Mouse (Mus musculus): Measurements from ENCODE around the gene Yars. TPM values are rescaled to one million over a fixed set of nuclear protein-coding genes. Genes with fewer than 3 reads are reported as not detected.

Yars gene
- polyA plus RNA-seq, 1 experiment from 2014 or later: 78.3 TPM

GRCm38 (mm10) chr4:129221097-129222010, 31.8 kb downstream of the Yars start:
- DNase-seq (ENCODE audit: low spot score): no peak
- H3K4me1 ChIP-seq (ENCODE audit: control insufficient read depth, insufficient read depth, low read length): peaks cover 41% of the 10 kb centered on the region
- no peak for ATAC-seq (ENCODE audit: low read depth)
- H3K4me3 ChIP-seq (ENCODE audit: low read depth, low read length): no peak overlapping the region
- 77% methylated on average over 23 of the region's 23 CpGs for WGBS
- no peak overlapping the region for H3K27ac ChIP-seq (replicated peaks; ENCODE audit: low read depth, low read length)
- H3K27me3 ChIP-seq (replicated peaks; ENCODE audit: control insufficient read depth, insufficient read depth, low read length): no peaks in the 10 kb centered on the region
- peaks cover 79% of the 10 kb centered on the region for H3K36me3 ChIP-seq (ENCODE audit: control insufficient read depth, insufficient read depth, low read length)
- H3K9ac ChIP-seq (ENCODE audit: low read depth, low read length): no peak overlapping the region
- H3K9me3 ChIP-seq (ENCODE audit: control insufficient read depth, low read length): no peaks in the 10 kb centered on the region
- H3K4me2 ChIP-seq (ENCODE audit: low read depth, low read length): no peak overlapping the region

- ATAC-seq (ENCODE audit: low read depth) (no peak), DNase-seq (ENCODE audit: low spot score) (no peak)
- H3K4me3 ChIP-seq (ENCODE audit: low read depth, low read length): no peak overlapping the region
- H3K27me3 ChIP-seq (replicated peaks; ENCODE audit: control insufficient read depth, insufficient read depth, low read length): no peaks in the 10 kb centered on the region
- no peaks in the 10 kb centered on the region for H3K9me3 ChIP-seq (ENCODE audit: control insufficient read depth, low read length)
- peaks cover 50% of the 10 kb centered on the region for H3K4me1 ChIP-seq (ENCODE audit: control insufficient read depth, insufficient read depth, low read length)
- no peak overlapping the region for H3K27ac ChIP-seq (replicated peaks; ENCODE audit: low read depth, low read length)
- WGBS: 79% methylated on average over 28 of the region's 31 CpGs
- peaks cover 69% of the 10 kb centered on the region for H3K36me3 ChIP-seq (ENCODE audit: control insufficient read depth, insufficient read depth, low read length)
- no peak overlapping the region for H3K4me2 ChIP-seq (ENCODE audit: low read depth, low read length)
- no peak overlapping the region for H3K9ac ChIP-seq (ENCODE audit: low read depth, low read length)
Measured at GRCm38 (mm10) chr4:129222019-129222925, 32.7 kb downstream of the Yars start.

DNA sequence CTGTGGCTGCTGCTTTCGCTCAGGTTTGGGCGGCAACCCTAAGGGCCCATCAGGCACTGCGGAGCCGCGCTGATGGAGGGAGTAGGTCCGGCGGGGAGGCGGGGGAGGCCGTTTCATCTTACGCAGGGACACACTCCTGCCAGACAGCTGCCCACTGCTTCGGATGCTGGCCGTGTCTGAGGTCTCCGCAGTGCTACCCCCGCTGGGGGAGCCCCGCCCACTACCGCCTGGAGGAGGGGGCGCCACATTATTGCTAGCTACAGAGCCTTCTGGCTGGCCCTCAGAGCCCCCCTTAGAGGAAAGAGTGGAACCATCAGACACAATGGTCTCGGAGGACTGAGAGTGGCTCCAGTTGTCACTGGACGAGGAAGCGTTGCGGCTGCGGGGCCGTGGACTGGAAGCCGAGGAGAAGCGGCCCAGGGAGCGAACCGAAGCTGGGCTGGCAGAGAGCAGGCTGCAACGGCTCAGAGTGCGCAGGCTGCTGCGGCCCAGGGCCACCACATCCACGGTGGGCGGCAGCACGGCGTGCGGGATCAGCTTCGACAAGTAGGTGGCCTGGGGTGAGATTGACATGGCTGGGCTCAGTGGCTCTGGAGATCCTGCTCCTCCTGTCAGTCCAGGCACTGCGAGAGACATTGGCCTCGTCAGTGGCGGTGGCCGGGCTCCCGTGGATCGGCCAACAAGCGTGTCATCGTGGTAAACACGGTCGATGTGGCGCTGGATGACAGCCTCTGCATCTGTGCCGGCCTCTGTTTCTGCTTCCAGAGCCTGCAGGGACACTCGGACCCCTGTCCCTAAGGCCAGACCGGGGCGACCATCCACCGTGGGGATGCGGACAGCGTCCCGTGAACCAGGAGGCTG, 34.1 kb downstream of the Yars start:
- Histone ChIP-seq H3K4me2 (ENCODE audit: low read depth, low read length) (peak overlapping the region; percentile 52), H3K9ac (ENCODE audit: low read depth, low read length) (peak overlapping the region; percentile 48), H3K27me3 (replicated peaks; ENCODE audit: control insufficient read depth, insufficient read depth, low read length) (no peaks in the 10 kb centered on the region), H3K27ac (replicated peaks; ENCODE audit: low read depth, low read length) (no peak overlapping the region), H3K9me3 (ENCODE audit: control insufficient read depth, low read length) (no peaks in the 10 kb centered on the region), H3K4me1 (ENCODE audit: control insufficient read depth, insufficient read depth, low read length) (peaks cover 58% of the 10 kb centered on the region), H3K36me3 (ENCODE audit: control insufficient read depth, insufficient read depth, low read length) (peaks cover 57% of the 10 kb centered on the region), H3K4me3 (ENCODE audit: low read depth, low read length) (peak overlapping the region; percentile 13)
- ATAC-seq (ENCODE audit: low read depth): peak; percentile 14; the same call in 1 of the 2 replicates
- DNase-seq (ENCODE audit: low spot score): peak; percentile 57
- WGBS: 37% methylated on average over 47 of the region's 55 CpGs

DNA sequence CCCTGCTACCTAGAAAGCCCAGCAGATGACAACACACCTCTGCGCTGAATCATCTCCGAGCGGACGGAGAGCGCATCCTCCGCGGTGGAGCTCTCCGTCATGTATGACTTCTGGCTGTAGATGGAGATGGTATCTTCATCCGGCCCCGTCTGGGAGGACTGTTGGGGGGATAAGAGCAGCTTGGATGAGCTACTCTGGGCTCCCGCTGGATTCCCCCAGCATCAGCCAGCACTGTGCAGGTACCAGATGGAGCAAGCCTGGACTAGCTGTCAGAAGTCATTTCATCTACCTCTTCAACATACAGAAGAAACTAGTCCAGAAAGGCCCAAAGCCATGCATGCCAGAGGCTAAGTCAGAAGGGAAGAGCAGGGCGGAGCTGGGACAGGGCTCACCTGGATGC, 35.8 kb downstream of the Yars start:
- H3K4me3 ChIP-seq (ENCODE audit: low read depth, low read length): no peak overlapping the region
- H3K36me3 ChIP-seq (ENCODE audit: control insufficient read depth, insufficient read depth, low read length): peaks cover 40% of the 10 kb centered on the region
- WGBS: 94% methylated on average over 12 of the region's 12 CpGs
- ATAC-seq (ENCODE audit: low read depth): no peak
- no peaks in the 10 kb centered on the region for H3K9me3 ChIP-seq (ENCODE audit: control insufficient read depth, low read length)
- no peak for DNase-seq (ENCODE audit: low spot score)
- H3K4me1 ChIP-seq (ENCODE audit: control insufficient read depth, insufficient read depth, low read length): peaks cover 45% of the 10 kb centered on the region
- no peaks in the 10 kb centered on the region for H3K27me3 ChIP-seq (replicated peaks; ENCODE audit: control insufficient read depth, insufficient read depth, low read length)
- H3K27ac ChIP-seq (replicated peaks; ENCODE audit: low read depth, low read length): no peak overlapping the region
- no peak overlapping the region for H3K4me2 ChIP-seq (ENCODE audit: low read depth, low read length)
- H3K9ac ChIP-seq (ENCODE audit: low read depth, low read length): no peak overlapping the region

DNA sequence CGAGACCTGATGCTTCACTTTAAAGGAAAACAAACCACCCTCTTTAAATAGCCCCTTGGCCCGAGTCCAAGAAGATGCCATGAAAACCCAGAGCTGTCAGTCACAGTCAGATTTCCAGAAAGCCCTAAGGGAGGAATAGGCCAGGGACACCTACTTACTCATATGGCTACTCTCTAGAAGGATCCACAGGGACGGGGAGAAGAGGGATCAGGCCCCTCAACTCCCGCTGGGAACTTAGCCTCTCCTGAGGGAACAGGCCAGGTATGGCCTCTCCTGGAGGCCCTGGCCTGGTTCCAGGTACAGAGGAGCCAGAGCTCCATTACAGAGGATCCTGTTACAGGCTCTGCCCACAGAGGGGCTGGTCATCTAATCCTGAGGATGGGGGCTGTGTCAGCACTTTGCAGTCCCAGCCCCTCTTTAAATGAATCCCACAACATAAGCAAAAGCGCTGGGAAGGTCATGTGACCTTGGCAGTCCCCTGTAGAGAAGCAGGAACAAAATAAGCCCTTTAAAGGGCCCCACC, 36.9 kb downstream of the Yars start:
- ATAC-seq (ENCODE audit: low read depth) (peak; percentile 59), DNase-seq (ENCODE audit: low spot score) (peak; percentile 77)
- 10% methylated on average over 5 of the region's 5 CpGs for WGBS
- 0 out of 2 replicates have a peak overlapping the region, but pooled peaks have one; percentile 22 for H3K9ac ChIP-seq (ENCODE audit: low read depth, low read length)
- no peaks in the 10 kb centered on the region for H3K9me3 ChIP-seq (ENCODE audit: control insufficient read depth, low read length)
- H3K4me3 ChIP-seq (ENCODE audit: low read depth, low read length): peak overlapping the region; percentile 27
- H3K27ac ChIP-seq (replicated peaks; ENCODE audit: low read depth, low read length): peak overlapping the region; percentile 65; the same call in 1 of the 2 replicates
- peak overlapping the region; percentile 55 for H3K4me2 ChIP-seq (ENCODE audit: low read depth, low read length)
- no peaks in the 10 kb centered on the region for H3K27me3 ChIP-seq (replicated peaks; ENCODE audit: control insufficient read depth, insufficient read depth, low read length)
- H3K4me1 ChIP-seq (ENCODE audit: control insufficient read depth, insufficient read depth, low read length): peaks cover 45% of the 10 kb centered on the region
- peaks cover 33% of the 10 kb centered on the region for H3K36me3 ChIP-seq (ENCODE audit: control insufficient read depth, insufficient read depth, low read length)

- ATAC-seq (ENCODE audit: low read depth) (no peak), DNase-seq (ENCODE audit: low spot score) (no peak)
- H3K27me3 ChIP-seq (replicated peaks; ENCODE audit: control insufficient read depth, insufficient read depth, low read length): no peaks in the 10 kb centered on the region
- peaks cover 25% of the 10 kb centered on the region for H3K36me3 ChIP-seq (ENCODE audit: control insufficient read depth, insufficient read depth, low read length)
- H3K27ac ChIP-seq (replicated peaks; ENCODE audit: low read depth, low read length): peak overlapping the region; percentile 65
- no peaks in the 10 kb centered on the region for H3K9me3 ChIP-seq (ENCODE audit: control insufficient read depth, low read length)
- peak overlapping the region; percentile 27 for H3K4me3 ChIP-seq (ENCODE audit: low read depth, low read length)
- peak overlapping the region; percentile 55 for H3K4me2 ChIP-seq (ENCODE audit: low read depth, low read length)
- H3K9ac ChIP-seq (ENCODE audit: low read depth, low read length): peak overlapping the region; percentile 41
- peaks cover 50% of the 10 kb centered on the region for H3K4me1 ChIP-seq (ENCODE audit: control insufficient read depth, insufficient read depth, low read length)
- 8% methylated on average over 16 of the region's 22 CpGs for WGBS
Measured at GRCm38 (mm10) chr4:129227170-129227984, 37.8 kb downstream of the Yars start.

DNA sequence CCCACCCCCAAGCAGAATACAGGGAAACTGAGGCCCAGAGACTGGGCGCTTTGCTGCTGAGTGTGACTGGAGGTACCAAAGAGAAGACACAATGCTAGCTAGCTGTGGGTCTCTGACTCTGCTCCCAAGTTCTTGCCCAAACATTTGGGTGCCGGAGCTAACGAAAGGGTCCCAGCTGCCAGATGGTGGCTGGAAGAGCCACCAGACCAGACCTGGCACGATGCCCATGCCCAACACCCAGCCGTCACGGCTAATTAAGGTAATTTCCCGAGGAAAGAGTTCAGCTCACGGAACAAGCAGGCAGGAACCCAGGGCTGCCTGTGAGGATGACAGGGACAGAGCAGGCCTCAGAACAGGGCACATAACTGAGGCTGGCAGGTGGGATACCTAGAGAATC, 38.4 kb downstream of the Yars start:
- H3K4me1 ChIP-seq (ENCODE audit: control insufficient read depth, insufficient read depth, low read length): peaks cover 50% of the 10 kb centered on the region
- no peak overlapping the region for H3K27ac ChIP-seq (replicated peaks; ENCODE audit: low read depth, low read length)
- no peaks in the 10 kb centered on the region for H3K27me3 ChIP-seq (replicated peaks; ENCODE audit: control insufficient read depth, insufficient read depth, low read length)
- H3K4me2 ChIP-seq (ENCODE audit: low read depth, low read length): peak overlapping the region; percentile 55
- 22% methylated on average over 8 of the region's 8 CpGs for WGBS
- 0 out of 2 replicates have a peak overlapping the region, but pooled peaks have one; percentile 27 for H3K4me3 ChIP-seq (ENCODE audit: low read depth, low read length)
- peak; percentile 53 for DNase-seq (ENCODE audit: low spot score)
- no peak for ATAC-seq (ENCODE audit: low read depth)
- peaks cover 19% of the 10 kb centered on the region for H3K36me3 ChIP-seq (ENCODE audit: control insufficient read depth, insufficient read depth, low read length)
- H3K9ac ChIP-seq (ENCODE audit: low read depth, low read length): peak overlapping the region; percentile 41; the same call in 1 of the 2 replicates
- H3K9me3 ChIP-seq (ENCODE audit: control insufficient read depth, low read length): no peaks in the 10 kb centered on the region

Measured in embryonic facial prominence, embryonic 14.5 days (tissue).